Mouse (Mus musculus): ENCODE results near the gene Tmem140.

GRCm38 (mm10) chr6:34899127-34899526 is 36.2 kb downstream of the Tmem140 start:
- TF ChIP-seq EP300 (IDR thresholded peaks at IDR 0.05; ENCODE audit: low read depth) (no peak), CTCF (IDR thresholded peaks at IDR 0.05; ENCODE audit: low read depth) (no peak)
